Mouse (Mus musculus) lung, postnatal 14 days (tissue): Measurements from ENCODE around the gene Gm9780.
"Not testable (repeated sequence)": the region's sequence is repeated elsewhere in the genome, so short reads cannot be mapped to it uniquely, and the experiment has no call there.

ENCODE experiments used
- DNase-seq: peaks from one replicate; pipeline ENCODE4 v3.0.0; 2021

The Gm9780 gene

GRCm38 (mm10) chr14:26042611-26043010 is at the start of gene Gm9780:
TSS of gene Gm9780 (minus strand) at chr14:26042711.
- not testable (repeated sequence) for DNase-seq

GRCm38 (mm10) chr14:26081997-26082396 is 39.5 kb upstream of the Gm9780 start, which contains the start of gene Cphx3:
TSS of gene Cphx3 (plus strand) at chr14:26082297.
- not testable (repeated sequence) for DNase-seq

- not testable (repeated sequence) for DNase-seq
Measured at GRCm38 (mm10) chr14:26081216-26081615, 38.7 kb upstream of the Gm9780 start, which contains the start of gene Cphx2. TSS of gene Cphx2 (plus strand) at chr14:26081516.

- DNase-seq: not testable (repeated sequence)
Measured at GRCm38 (mm10) chr14:26076620-26077390, 34.3 kb upstream of the Gm9780 start.

GRCm38 (mm10) chr14:26067325-26067633 is 24.8 kb upstream of the Gm9780 start, which contains the start of gene Tmem254c:
TSS of gene Tmem254c (minus strand) at chr14:26067355.
- not testable (repeated sequence) for DNase-seq

GRCm38 (mm10) chr14:26066574-26067324 is 24.2 kb upstream of the Gm9780 start:
- not testable (repeated sequence) for DNase-seq

- not testable (repeated sequence) for DNase-seq
Measured at GRCm38 (mm10) chr14:26059362-26059761, 16.9 kb upstream of the Gm9780 start.

GRCm38 (mm10) chr14:26058184-26058583 is 15.7 kb upstream of the Gm9780 start:
- not testable (repeated sequence) for DNase-seq

- not testable (repeated sequence) for DNase-seq
Measured at GRCm38 (mm10) chr14:26048767-26049166, 6.3 kb upstream of the Gm9780 start.

- not testable (repeated sequence) for DNase-seq
Measured at GRCm38 (mm10) chr14:26047026-26047425, 4.5 kb upstream of the Gm9780 start.

GRCm38 (mm10) chr14:26045007-26045406 is 2.5 kb upstream of the Gm9780 start:
- DNase-seq: not testable (repeated sequence)

- not testable (repeated sequence) for DNase-seq
Measured at GRCm38 (mm10) chr14:26035439-26035838, 7.1 kb downstream of the Gm9780 start.

- DNase-seq: not testable (repeated sequence)
Measured at GRCm38 (mm10) chr14:26034364-26034763, 8.1 kb downstream of the Gm9780 start.

- not testable (repeated sequence) for DNase-seq
Measured at GRCm38 (mm10) chr14:26025653-26026052, 16.9 kb downstream of the Gm9780 start.

- DNase-seq: not testable (repeated sequence)
Measured at GRCm38 (mm10) chr14:26022831-26023230, 19.7 kb downstream of the Gm9780 start.

- not testable (repeated sequence) for DNase-seq
Measured at GRCm38 (mm10) chr14:26021555-26021954, 21.0 kb downstream of the Gm9780 start.

GRCm38 (mm10) chr14:26016414-26016813 is 26.1 kb downstream of the Gm9780 start:
- DNase-seq: not testable (repeated sequence)

GRCm38 (mm10) chr14:26007462-26007861 is 35.0 kb downstream of the Gm9780 start:
- not testable (repeated sequence) for DNase-seq

GRCm38 (mm10) chr14:25981880-25982279 is 60.6 kb downstream of the Gm9780 start:
- DNase-seq: not testable (repeated sequence)

GRCm38 (mm10) chr14:25979242-25979941 is 63.1 kb downstream of the Gm9780 start:
- not testable (repeated sequence) for DNase-seq

GRCm38 (mm10) chr14:25978371-25979241 is 63.9 kb downstream of the Gm9780 start, which contains the start of gene Duxbl1:
TSS of gene Duxbl1 (plus strand) at chr14:25978577.
- DNase-seq: not testable (repeated sequence)
